Mouse (Mus musculus): Measurements from ENCODE around the gene Gpr156. TPM values are rescaled to one million over a fixed set of nuclear protein-coding genes. Genes with fewer than 3 reads are reported as not detected.
"Not testable (repeated sequence)": the region's sequence is repeated elsewhere in the genome, so short reads cannot be mapped to it uniquely, and the experiment has no call there.

The Gpr156 gene
- polyA plus RNA-seq, 1 experiment: 0.98 TPM

GRCm38 (mm10) chr16:37972357-37972756, 56.1 kb downstream of the Gpr156 start:
- H3K4me1 ChIP-seq (ENCODE audit: control insufficient read depth, insufficient read depth, low read length): no peaks in the 10 kb centered on the region; the same call in 1 of the 2 replicates
- no peaks in the 10 kb centered on the region for H3K36me3 ChIP-seq (ENCODE audit: control insufficient read depth, insufficient read depth, low read length)
- TF ChIP-seq CTCF (IDR thresholded peaks at IDR 0.05; ENCODE audit: control insufficient read depth, insufficient read depth, insufficient replicate concordance, low read depth, low read length): no peak
- TF ChIP-seq POLR2A (IDR thresholded peaks at IDR 0.05; ENCODE audit: control insufficient read depth, low read depth, low read length): no peak
- H3K4me3 ChIP-seq (ENCODE audit: control insufficient read depth, low read depth, low read length): no peak overlapping the region
- H3K27me3 ChIP-seq (ENCODE audit: control insufficient read depth, insufficient read depth, low read length): no peaks in the 10 kb centered on the region
- no peak overlapping the region for H3K27ac ChIP-seq (ENCODE audit: control insufficient read depth, insufficient read depth, low read depth, low read length)

GRCm38 (mm10) chr16:37973239-37973638, 56.9 kb downstream of the Gpr156 start:
- not testable (repeated sequence) for H3K4me1 ChIP-seq (ENCODE audit: control insufficient read depth, insufficient read depth, low read length); H3K27me3 ChIP-seq (ENCODE audit: control insufficient read depth, insufficient read depth, low read length); H3K27ac ChIP-seq (ENCODE audit: control insufficient read depth, insufficient read depth, low read depth, low read length); H3K4me3 ChIP-seq (ENCODE audit: control insufficient read depth, low read depth, low read length); H3K36me3 ChIP-seq (ENCODE audit: control insufficient read depth, insufficient read depth, low read length)

- no peaks in the 10 kb centered on the region for H3K36me3 ChIP-seq (ENCODE audit: control insufficient read depth, insufficient read depth, low read length)
- TF ChIP-seq POLR2A (IDR thresholded peaks at IDR 0.05; ENCODE audit: control insufficient read depth, low read depth, low read length): no peak
- TF ChIP-seq CTCF (IDR thresholded peaks at IDR 0.05; ENCODE audit: control insufficient read depth, insufficient read depth, insufficient replicate concordance, low read depth, low read length): no peak
- no peaks in the 10 kb centered on the region for H3K27me3 ChIP-seq (ENCODE audit: control insufficient read depth, insufficient read depth, low read length)
- H3K27ac ChIP-seq (ENCODE audit: control insufficient read depth, insufficient read depth, low read depth, low read length): no peak overlapping the region
- no peaks in the 10 kb centered on the region; the same call in 1 of the 2 replicates for H3K4me1 ChIP-seq (ENCODE audit: control insufficient read depth, insufficient read depth, low read length)
- no peak overlapping the region for H3K4me3 ChIP-seq (ENCODE audit: control insufficient read depth, low read depth, low read length)
These were observed 57.7 kb downstream of the Gpr156 start for GRCm38 (mm10) chr16:37973855-37974519.

GRCm38 (mm10) chr16:37974520-37975340, 58.4 kb downstream of the Gpr156 start:
- no peak overlapping the region for H3K4me3 ChIP-seq (ENCODE audit: control insufficient read depth, low read depth, low read length)
- no peak overlapping the region for H3K27ac ChIP-seq (ENCODE audit: control insufficient read depth, insufficient read depth, low read depth, low read length)
- TF ChIP-seq POLR2A (IDR thresholded peaks at IDR 0.05; ENCODE audit: control insufficient read depth, low read depth, low read length) (no peak), CTCF (IDR thresholded peaks at IDR 0.05; ENCODE audit: control insufficient read depth, insufficient read depth, insufficient replicate concordance, low read depth, low read length) (no peak)
- no peaks in the 10 kb centered on the region; the same call in 1 of the 2 replicates for H3K4me1 ChIP-seq (ENCODE audit: control insufficient read depth, insufficient read depth, low read length)
- H3K36me3 ChIP-seq (ENCODE audit: control insufficient read depth, insufficient read depth, low read length): no peaks in the 10 kb centered on the region
- H3K27me3 ChIP-seq (ENCODE audit: control insufficient read depth, insufficient read depth, low read length): no peaks in the 10 kb centered on the region

GRCm38 (mm10) chr16:37981907-37982306, 65.6 kb downstream of the Gpr156 start:
- Histone ChIP-seq H3K36me3 (ENCODE audit: control insufficient read depth, insufficient read depth, low read length) (no peaks in the 10 kb centered on the region), H3K27me3 (ENCODE audit: control insufficient read depth, insufficient read depth, low read length) (no peaks in the 10 kb centered on the region), H3K4me1 (ENCODE audit: control insufficient read depth, insufficient read depth, low read length) (no peaks in the 10 kb centered on the region), H3K27ac (ENCODE audit: control insufficient read depth, insufficient read depth, low read depth, low read length) (no peak overlapping the region), H3K4me3 (ENCODE audit: control insufficient read depth, low read depth, low read length) (no peak overlapping the region)
- TF ChIP-seq POLR2A (IDR thresholded peaks at IDR 0.05; ENCODE audit: control insufficient read depth, low read depth, low read length) (no peak), CTCF (IDR thresholded peaks at IDR 0.05; ENCODE audit: control insufficient read depth, insufficient read depth, insufficient replicate concordance, low read depth, low read length) (no peak)

- Histone ChIP-seq H3K27me3 (ENCODE audit: control insufficient read depth, insufficient read depth, low read length) (no peaks in the 10 kb centered on the region), H3K36me3 (ENCODE audit: control insufficient read depth, insufficient read depth, low read length) (no peaks in the 10 kb centered on the region), H3K27ac (ENCODE audit: control insufficient read depth, insufficient read depth, low read depth, low read length) (no peak overlapping the region), H3K4me3 (ENCODE audit: control insufficient read depth, low read depth, low read length) (no peak overlapping the region), H3K4me1 (ENCODE audit: control insufficient read depth, insufficient read depth, low read length) (peaks cover 20% of the 10 kb centered on the region)
- TF ChIP-seq POLR2A (IDR thresholded peaks at IDR 0.05; ENCODE audit: control insufficient read depth, low read depth, low read length): no peak
- TF ChIP-seq CTCF (IDR thresholded peaks at IDR 0.05; ENCODE audit: control insufficient read depth, insufficient read depth, insufficient replicate concordance, low read depth, low read length): no peak
These were observed 72.0 kb downstream of the Gpr156 start for GRCm38 (mm10) chr16:37988211-37988865.

- Histone ChIP-seq H3K4me1 (ENCODE audit: control insufficient read depth, insufficient read depth, low read length) (peaks cover 20% of the 10 kb centered on the region), H3K4me3 (ENCODE audit: control insufficient read depth, low read depth, low read length) (peak overlapping the region; percentile 1; the same call in 1 of the 2 replicates), H3K27ac (ENCODE audit: control insufficient read depth, insufficient read depth, low read depth, low read length) (no peak overlapping the region), H3K27me3 (ENCODE audit: control insufficient read depth, insufficient read depth, low read length) (no peaks in the 10 kb centered on the region), H3K36me3 (ENCODE audit: control insufficient read depth, insufficient read depth, low read length) (no peaks in the 10 kb centered on the region)
- no peak for TF ChIP-seq POLR2A (IDR thresholded peaks at IDR 0.05; ENCODE audit: control insufficient read depth, low read depth, low read length)
- no peak for TF ChIP-seq CTCF (IDR thresholded peaks at IDR 0.05; ENCODE audit: control insufficient read depth, insufficient read depth, insufficient replicate concordance, low read depth, low read length)
These were observed 73.5 kb downstream of the Gpr156 start for GRCm38 (mm10) chr16:37989796-37990195.

All from testis, adult 2 months (tissue).